Mouse (Mus musculus) naive thymus-derived CD4-positive, alpha-beta T cell, adult 2 months (primary cell): Measurements from ENCODE around the gene Ralgapa1.
"Not testable (repeated sequence)": the region's sequence is repeated elsewhere in the genome, so short reads cannot be mapped to it uniquely, and the experiment has no call there.

Source experiments
- DNase-seq: peaks from one replicate; pipeline ENCODE4 v3.0.0-alpha.2; 2011; ENCODE audit warnings: low read depth

The Ralgapa1 gene

DNA sequence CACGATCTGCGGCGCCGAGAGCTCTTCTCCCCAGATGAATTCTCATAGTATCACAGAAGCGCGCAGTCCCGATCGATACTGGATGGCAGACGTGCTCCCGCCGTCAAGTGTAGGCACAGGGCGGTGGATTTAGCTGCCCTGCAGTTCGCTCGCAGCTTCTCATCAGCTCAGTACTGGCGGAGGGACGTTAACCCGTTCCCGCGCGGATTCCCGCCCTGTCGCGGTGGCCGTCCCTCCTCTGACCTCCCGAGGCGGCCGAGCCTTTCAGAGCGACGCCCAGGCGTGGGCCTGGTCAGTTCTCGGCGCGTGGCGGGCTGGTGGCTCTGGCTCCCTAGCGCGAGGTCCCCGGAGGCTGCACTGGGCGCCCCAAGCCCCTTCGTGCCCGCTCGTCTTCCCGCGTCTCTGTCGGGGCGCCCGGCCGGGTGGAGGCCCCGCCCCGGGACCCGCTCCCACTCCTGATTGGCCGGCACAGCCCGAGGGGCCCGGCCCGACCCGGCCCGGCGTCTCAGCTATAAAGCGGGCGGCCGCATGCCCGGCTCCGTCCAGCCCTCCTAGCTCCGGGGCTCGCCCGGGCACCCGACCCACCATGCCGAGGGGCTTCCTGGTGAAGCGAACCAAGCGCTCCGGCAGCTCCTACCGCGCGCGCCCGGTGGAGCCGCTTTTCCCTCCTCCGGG is 221.9 kb downstream of the Ralgapa1 start, which contains the start of gene Insm2:
Insm2 (plus strand) TSS at position 541 of the 675 bp plus-strand sequence.
- DNase-seq: no peak

GRCm38 (mm10) chr12:55598537-55598886 is 222.5 kb downstream of the Ralgapa1 start:
- DNase-seq: no peak

DNA sequence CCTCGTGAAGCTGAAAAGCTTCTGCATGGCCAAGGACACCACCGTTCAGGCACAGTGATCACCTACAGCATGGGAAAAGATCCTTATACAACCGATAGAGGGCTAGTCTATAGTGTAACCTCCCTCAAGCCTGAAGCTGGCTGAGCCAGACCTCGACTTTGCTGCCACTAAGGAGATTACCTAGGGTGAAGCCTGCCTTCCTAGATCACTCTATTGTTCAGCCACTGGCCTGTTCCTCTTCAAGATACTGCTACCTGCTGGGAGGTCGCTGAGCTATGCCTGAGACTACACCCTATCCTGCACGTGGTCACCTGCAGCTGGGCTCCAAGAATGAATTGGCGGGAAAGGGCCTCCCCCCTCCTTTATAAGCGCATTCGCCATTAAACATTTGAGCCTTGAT is 234.0 kb downstream of the Ralgapa1 start:
- not testable (repeated sequence) for DNase-seq

DNA sequence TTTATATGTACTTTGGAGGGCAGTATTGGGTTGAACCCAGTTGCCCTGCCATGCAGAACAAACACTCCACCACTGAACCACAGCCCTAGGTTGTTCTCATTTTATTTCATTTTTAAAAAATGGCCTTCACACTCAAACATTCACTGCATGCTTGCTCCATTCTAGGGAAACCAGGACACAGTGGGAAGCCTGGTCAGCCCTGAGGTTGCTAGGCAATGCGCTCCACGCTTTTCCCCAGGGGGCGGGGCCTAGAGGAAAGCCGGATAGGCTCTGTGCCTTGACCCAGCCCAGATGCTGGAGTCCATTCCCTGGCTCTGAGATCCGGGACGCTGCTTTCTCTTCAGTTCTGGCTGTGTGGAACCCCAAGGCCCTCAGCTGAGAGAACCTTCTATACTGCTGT is 247.2 kb downstream of the Ralgapa1 start:
- no peak for DNase-seq

- DNase-seq: no peak
These were observed 247.9 kb downstream of the Ralgapa1 start for GRCm38 (mm10) chr12:55573089-55573488.

- no peak for DNase-seq
These were observed 249.3 kb downstream of the Ralgapa1 start for GRCm38 (mm10) chr12:55571661-55572060.

GRCm38 (mm10) chr12:55571181-55571580 is 249.8 kb downstream of the Ralgapa1 start:
- no peak for DNase-seq

- no peak for DNase-seq
These were observed 250.3 kb downstream of the Ralgapa1 start for GRCm38 (mm10) chr12:55570646-55571045.

DNA sequence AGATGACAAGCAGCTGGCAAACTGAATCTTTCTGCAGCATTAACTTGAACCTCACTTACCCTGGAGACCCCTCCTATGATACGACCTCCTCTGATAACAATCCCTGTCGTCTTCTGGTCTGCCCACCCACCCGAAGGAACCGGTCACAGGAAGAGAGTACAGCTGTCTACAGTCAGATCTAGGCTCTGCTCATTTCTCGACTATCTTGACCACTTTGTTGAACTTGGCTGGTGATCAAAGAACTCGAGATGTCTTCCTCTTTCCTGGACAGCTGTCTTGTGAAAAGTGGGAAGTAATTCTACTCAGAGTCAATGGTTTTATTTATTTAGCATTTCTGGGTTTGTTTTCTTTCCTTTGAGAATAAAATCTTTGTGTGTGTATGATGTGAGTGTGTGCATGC is 251.3 kb downstream of the Ralgapa1 start:
- no peak for DNase-seq

DNA sequence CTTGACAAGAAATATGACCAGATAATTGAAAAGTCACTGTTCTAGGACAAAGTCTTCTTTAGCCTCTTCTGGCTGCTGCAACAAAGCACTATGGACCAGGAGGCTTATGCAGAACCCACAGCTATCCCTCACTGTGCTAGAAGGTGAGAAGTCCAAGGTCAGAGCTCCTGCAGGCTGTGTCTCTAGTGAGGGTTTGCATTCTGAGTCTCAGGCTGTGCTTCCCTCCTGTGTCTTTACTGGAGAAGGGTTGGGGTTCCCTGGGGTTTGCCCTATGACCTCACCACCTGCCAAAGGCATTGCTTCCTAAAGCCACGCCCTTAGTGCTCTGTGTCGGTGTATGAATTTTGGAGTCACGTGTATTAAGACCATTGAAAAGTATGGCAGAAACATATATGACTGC is 252.5 kb downstream of the Ralgapa1 start:
- DNase-seq: no peak

GRCm38 (mm10) chr12:55566837-55567236 is 254.1 kb downstream of the Ralgapa1 start:
- no peak for DNase-seq

- no peak for DNase-seq
These were observed 255.1 kb downstream of the Ralgapa1 start for GRCm38 (mm10) chr12:55565867-55566266.

GRCm38 (mm10) chr12:55565206-55565605 is 255.8 kb downstream of the Ralgapa1 start, which contains the start of gene Aldoart2:
Gene Aldoart2 (plus strand): TSS chr12:55565239.
- DNase-seq: no peak

GRCm38 (mm10) chr12:55564187-55564963 is 256.6 kb downstream of the Ralgapa1 start:
- no peak for DNase-seq

- DNase-seq: no peak
These were observed 257.2 kb downstream of the Ralgapa1 start for GRCm38 (mm10) chr12:55563742-55564141.

DNA sequence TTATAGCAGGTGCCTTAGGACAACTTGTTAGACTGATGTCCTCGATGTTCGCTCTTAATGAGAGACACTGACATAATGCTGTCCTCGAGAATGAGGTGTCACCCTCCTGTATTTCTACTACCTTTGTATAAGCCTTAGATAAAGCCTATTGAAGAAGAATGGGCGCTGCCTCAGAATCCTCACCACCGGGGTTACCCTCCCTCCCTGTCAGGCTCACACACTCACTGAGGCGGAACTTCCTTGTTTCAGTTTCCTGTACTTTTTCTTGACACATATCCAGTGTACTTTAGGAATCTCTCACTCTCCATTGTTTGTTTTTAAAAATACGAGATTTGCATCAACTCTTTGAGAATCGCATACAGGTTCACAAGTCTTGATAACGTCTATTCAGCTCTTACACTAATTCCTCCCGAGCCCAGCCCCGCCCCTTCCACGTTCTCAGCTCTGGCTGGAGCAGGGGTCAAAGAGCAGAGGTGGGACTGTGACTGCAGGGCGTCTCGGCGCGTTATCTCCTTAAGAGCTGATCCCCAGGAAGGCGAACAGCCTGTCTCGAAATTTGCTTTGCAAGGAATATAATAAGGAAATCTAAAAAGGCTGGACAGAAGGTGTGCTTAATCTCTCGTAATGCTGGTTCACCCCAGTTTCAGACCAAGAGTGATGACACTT is 260.8 kb downstream of the Ralgapa1 start:
- DNase-seq: peak; percentile 47

- peak; percentile 9 for DNase-seq
These were observed 261.6 kb downstream of the Ralgapa1 start for GRCm38 (mm10) chr12:55559184-55559855.

GRCm38 (mm10) chr12:55557866-55558265 is 263.1 kb downstream of the Ralgapa1 start:
- DNase-seq: no peak

- not testable (repeated sequence) for DNase-seq
These were observed 266.1 kb downstream of the Ralgapa1 start for GRCm38 (mm10) chr12:55554901-55555300.
